Mouse (Mus musculus) monocyte, adult 2 months (primary cell): Measurements from ENCODE around the gene Tmc5.

Experiments used
- DNase-seq, 2 experiments: peaks; one replicate each; pipeline ENCODE4 v3.0.0; 2022; ENCODE audit warnings: low spot score in 2 of 2, low read depth in 1 of 2

Gene Tmc5

DNA sequence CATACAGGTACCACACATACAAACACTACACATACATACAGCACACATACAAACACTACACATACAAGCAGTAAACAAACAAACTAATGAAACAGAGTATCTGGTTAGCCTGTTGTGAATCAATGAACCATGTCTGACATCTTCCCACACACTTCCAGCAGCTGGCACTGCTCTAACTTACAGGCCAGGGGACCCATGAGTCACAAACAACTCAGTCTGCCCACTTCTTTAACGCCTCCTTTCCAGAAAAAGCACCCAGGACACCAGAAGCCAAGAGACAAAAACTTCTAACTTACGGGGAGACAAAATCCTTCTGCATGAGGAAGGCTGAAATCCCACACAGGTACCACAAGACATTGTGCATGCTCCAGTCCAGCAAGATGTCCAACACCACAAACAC is 94.2 kb downstream of the Tmc5 start:
- DNase-seq, result no peak

- DNase-seq, result no peak
Measured at GRCm38 (mm10) chr7:118696146-118696545, 99.0 kb downstream of the Tmc5 start.

DNA sequence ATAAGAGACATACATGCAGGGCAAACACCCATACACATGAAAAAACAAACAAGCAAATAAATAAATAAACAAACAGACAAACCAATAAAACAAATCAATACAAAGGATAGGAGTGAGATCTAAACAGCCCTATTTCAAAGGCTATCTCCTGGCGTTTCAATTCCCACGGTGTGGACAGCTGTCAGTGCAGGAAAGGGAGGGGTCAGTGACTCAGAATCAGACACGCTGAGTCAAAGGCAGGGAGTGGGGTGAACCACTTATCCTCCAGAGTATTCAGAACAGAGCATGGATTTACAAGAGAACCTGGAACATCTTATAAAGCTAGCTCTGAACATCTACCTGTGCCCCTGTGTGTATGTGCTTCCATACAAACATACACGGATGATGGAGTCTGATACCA is 100.1 kb downstream of the Tmc5 start:
- no peak for DNase-seq

- DNase-seq, result no peak
Measured at GRCm38 (mm10) chr7:118698882-118699281, 101.8 kb downstream of the Tmc5 start.

DNA sequence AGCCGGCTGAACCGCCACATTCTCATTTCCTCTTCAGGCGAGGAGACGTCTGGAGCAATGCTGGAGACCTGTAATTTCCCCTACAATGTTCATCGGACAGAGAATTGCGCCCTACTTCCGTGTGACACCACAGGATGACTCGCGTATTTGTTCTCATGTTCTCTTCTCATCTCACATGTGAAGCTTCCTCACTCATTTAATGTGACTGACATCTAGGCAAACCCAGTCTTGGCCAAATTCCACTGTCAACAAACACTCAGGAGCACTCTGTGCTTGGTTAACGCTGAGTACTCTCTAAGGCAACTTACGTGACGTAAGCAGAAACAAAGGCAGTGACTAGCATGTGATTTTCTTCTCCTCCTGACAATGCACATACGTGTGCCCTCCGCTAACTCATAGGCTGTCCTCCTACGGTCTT is 106.1 kb downstream of the Tmc5 start:
- peak; percentile 60 to 73 for DNase-seq

- no peak for DNase-seq
Measured at GRCm38 (mm10) chr7:118704001-118704850, 107.1 kb downstream of the Tmc5 start.

DNA sequence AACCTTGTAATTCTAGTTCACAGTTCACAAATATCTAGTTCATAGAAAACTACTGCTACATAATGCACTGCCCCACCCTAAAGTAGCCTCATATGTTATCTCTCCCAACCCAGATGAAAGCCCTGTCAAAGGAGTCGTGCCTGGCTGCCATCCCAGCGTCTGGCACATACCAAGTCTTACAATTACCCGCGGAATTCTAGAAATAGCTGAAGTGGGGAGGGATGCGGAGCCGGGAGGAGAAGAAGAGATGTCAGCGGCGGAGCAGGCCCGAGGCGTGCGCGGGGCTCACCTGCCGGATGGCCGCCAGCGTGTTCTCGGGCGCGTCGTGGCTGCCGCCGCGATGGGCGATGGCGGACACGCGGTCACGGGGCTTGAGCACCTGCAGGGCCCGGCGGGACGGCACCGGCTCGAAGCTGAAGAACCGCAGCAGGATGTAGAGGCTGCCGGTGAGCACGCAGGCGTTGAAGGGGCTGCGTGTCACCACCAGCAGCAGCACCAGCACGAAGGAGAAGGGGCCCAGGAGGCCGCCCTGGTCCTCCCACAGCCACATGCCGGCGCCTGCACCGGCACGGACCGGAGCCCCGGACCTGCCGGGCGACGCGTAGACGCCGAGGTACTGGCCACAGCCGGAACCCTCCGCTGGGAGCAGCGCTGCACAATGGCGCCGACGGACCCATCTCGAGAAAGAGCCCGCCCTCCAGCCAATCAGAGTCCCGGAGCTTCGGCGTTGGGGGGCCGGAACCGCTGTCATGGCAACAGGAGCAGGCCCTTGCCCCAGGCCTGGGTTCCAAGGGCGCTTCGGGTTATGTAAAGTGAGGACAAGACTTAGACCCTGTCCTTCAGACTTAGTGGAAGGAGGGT is 108.2 kb downstream of the Tmc5 start, which contains the start of gene Gde1:
Gene Gde1 (minus strand): TSS at position 678 of the 861 bp plus-strand sequence.
- peak; percentile 52 to 69 for DNase-seq

- DNase-seq, result no peak
Measured at GRCm38 (mm10) chr7:118706051-118706450, 109.0 kb downstream of the Tmc5 start.

DNA sequence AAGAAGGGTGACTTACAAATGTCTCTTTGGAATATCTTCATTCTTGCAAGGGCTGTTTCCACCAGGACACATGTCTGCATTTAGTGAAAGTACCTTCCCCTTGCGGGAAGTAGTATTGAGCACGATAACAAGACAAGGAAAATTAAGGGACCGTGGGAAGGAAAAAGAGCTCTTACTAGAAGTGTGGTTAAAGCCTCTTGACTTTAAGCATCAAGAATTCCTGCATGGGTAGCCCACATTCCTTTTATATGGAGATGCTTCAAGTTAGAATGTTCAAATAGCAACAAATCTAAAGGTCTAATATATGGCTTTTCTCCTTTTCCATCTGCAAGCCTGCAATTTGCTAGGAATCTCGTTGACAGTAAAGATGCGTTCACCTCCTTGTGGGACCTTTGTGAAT is 109.4 kb downstream of the Tmc5 start:
- no peak for DNase-seq

- DNase-seq, result no peak
Measured at GRCm38 (mm10) chr7:118707216-118707615, 110.1 kb downstream of the Tmc5 start.

GRCm38 (mm10) chr7:118708002-118708401 is 110.9 kb downstream of the Tmc5 start:
- no peak for DNase-seq

DNA sequence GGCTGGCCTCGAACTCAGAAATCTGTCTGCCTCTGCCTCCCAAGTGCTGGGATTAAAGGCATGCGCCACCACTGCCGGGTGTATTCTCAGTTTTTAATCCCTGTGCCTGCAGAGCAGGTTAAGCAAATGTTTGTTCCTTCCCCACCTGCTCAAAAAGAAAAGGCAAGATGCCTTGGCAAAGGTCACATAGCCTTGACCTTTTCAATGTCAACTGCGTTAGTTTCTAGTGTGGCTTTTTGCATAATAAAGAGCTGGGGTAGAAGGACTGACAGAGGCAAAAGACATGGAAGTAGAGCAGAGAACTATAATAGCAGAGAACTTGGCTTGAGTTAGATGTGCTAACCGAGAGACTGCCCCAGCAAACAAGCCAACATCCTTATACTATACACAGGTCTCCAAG is 113.7 kb downstream of the Tmc5 start:
- no peak for DNase-seq

GRCm38 (mm10) chr7:118712228-118713173 is 115.4 kb downstream of the Tmc5 start, which contains the start of gene Ccp110:
TSS of gene Ccp110 (plus strand) at chr7:118712552.
- peak; percentile 85 to 90 for DNase-seq

DNA sequence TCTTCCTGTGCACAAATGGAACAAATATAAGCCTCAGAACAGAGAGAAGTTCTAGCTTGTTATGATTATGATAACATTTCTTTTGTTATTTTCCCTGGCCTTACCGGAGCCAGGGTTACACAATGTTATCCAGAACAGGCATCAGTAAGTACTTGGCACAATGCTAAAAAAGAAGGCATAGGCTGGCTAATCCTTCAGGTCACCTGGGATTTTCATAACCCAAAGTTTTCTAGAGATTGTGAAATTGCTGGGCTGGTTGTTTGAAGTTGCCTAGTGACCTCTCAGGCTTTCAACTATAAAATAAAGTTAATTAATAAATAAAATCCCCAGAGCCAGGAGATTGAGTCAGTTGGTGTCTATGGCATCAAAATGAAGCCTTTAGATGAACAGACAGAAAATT is 117.8 kb downstream of the Tmc5 start:
- no peak for DNase-seq

DNA sequence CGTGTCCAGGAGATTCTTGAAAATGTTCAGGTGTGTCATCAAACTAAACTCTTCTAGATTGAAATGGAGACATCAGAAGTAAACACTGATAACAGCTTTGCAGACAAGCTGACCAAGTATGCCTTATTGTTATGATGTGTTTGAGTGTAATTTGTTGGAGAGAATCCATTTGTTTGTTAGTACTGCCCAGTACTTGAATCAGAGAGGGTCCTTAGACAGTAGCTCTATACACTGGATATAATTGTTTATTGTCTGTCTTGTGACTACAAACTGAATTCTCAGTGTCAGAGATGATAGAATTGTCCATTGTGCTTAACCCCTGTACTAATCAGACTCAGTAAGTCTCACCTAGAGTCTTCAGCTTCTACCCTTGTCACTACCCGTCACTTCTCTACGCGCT is 121.0 kb downstream of the Tmc5 start:
- no peak for DNase-seq

DNA sequence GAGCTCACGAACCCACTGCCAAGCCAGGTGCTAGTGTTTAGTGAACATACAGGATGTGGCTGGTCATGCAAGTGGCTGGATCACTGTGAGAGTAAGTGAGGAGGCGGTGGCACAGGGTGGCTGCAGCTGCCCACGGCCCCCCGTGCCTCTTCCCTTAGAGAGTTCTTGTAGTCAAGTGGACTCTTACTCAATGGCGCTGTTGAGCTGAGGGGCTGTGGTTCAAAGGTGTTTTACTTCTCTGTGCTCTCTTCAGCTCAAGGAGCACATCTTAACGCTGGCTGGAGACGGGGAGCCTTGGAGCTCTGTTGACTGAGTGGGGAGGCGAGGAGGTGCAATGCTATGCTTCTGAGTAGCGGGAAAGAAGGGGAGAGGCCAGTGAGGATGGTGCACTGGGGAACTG is 126.8 kb downstream of the Tmc5 start:
- no peak for DNase-seq
